8 mouse cellular contexts compared by ENCODE assay signal in the genomic region with DNA sequence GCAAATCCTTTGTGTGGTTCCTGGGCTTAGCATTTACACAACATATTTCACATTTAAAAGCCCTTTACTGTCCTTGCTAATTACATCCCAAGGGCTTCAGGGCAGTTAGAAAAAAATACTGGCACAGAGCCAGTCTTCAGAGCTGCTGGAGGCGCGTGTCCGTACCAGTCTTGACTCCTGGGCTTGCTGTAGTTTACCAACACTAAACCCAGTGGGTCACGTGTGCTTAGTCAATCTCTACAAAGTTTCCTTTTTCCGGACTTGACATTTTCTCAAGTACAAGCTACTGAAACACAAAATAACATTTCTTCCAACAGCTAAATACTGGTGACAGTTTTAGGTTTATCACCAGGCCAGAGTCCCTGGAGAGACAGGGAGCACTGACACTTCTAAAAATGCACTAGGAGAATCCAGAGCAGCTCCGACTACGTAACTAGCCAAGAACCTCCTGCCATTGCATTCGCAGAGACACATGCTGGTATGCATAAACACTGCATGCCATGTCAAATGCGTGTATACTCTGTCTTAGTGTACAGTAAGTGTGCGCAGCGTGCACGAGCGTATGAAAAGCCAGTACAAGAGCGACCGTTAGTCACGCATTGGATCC. TPM values are rescaled to one million over a fixed set of nuclear protein-coding genes. Genes with fewer than 3 reads are reported as not detected.
DNase-seq lines count a peak whose midpoint lies in the region; ATAC-seq lines count a peak whose summit lies in the region.

No protein-coding gene starts in this region.

- no peak overlapping the region for H3K4me2 ChIP-seq in limb, embryonic 11.5 days (ENCODE audit: low read depth, severe bottlenecking)
- peak overlapping the region; percentile 24 for H3K4me2 ChIP-seq in kidney, embryonic 16.5 days (replicated peaks; ENCODE audit: low read depth, low read length)
- H3K4me2 ChIP-seq in neural tube, embryonic 12.5 days (replicated peaks): no peak overlapping the region

- WGBS in limb, embryonic 11.5 days: 79% methylated on average over 16 of the region's 16 CpGs
- 89% methylated on average over 16 of the region's 16 CpGs for WGBS in limb, embryonic 10.5 days
- 56% methylated on average over 16 of the region's 16 CpGs for WGBS in kidney, embryonic 16.5 days
- 61% methylated on average over 16 of the region's 16 CpGs for WGBS in neural tube, embryonic 12.5 days

- ATAC-seq in limb, embryonic 11.5 days (ENCODE audit: insufficient number of reproducible peaks, low FRiP score, low TSS enrichment, low read depth): no peak
- ATAC-seq in kidney, embryonic 16.5 days (ENCODE audit: low FRiP score, low TSS enrichment): peak; percentile 63; the same call in 1 of the 2 replicates
- ATAC-seq in neural tube, embryonic 12.5 days (ENCODE audit: low FRiP score, low read depth): peak; percentile 84

- no peak overlapping the region for H3K4me3 ChIP-seq in limb, embryonic 11.5 days (ENCODE audit: low read depth, low read length)
- H3K4me3 ChIP-seq in limb, embryonic 10.5 days: no peak overlapping the region
- no peak overlapping the region for H3K4me3 ChIP-seq in kidney, embryonic 16.5 days (ENCODE audit: low read length)
- H3K4me3 ChIP-seq in neural tube, embryonic 12.5 days: no peak overlapping the region

- no peaks in the 10 kb centered on the region for H3K9me3 ChIP-seq in limb, embryonic 11.5 days (ENCODE audit: control insufficient read depth, low read length)
- no peaks in the 10 kb centered on the region for H3K9me3 ChIP-seq in limb, embryonic 10.5 days (replicated peaks)
- H3K9me3 ChIP-seq in kidney, embryonic 16.5 days (ENCODE audit: low read length): no peaks in the 10 kb centered on the region
- no peaks in the 10 kb centered on the region for H3K9me3 ChIP-seq in neural tube, embryonic 12.5 days

- H3K27ac ChIP-seq in limb, embryonic 11.5 days (replicated peaks; ENCODE audit: low read depth, low read length): no peak overlapping the region
- H3K27ac ChIP-seq in limb, embryonic 10.5 days: no peak overlapping the region
- peak overlapping the region; percentile 2; the same call in 1 of the 2 replicates for H3K27ac ChIP-seq in kidney, embryonic 16.5 days (ENCODE audit: low read length)
- H3K27ac ChIP-seq in neural tube, embryonic 12.5 days: no peak overlapping the region

- peak; percentile 33 for DNase-seq in limb, embryonic 11.5 days (ENCODE audit: low spot score)
- no peak for DNase-seq in limb, embryonic 10.5 days (ENCODE audit: low spot score)
- DNase-seq in heart, adult 8-10 months (ENCODE audit: low spot score): peak; percentile 60
- DNase-seq in B cell, adult 2 months: no peak
- DNase-seq in layer of hippocampus, adult 8-10 months (ENCODE audit: low spot score in 2 of 2): no peak
- no peak for DNase-seq in urinary bladder, postnatal 25 days (ENCODE audit: low spot score)

- H3K27me3 ChIP-seq in limb, embryonic 11.5 days (ENCODE audit: control insufficient read depth, insufficient read depth, low read length): no peaks in the 10 kb centered on the region
- H3K27me3 ChIP-seq in limb, embryonic 10.5 days (ENCODE audit: low read depth, poor library complexity, severe bottlenecking): no peaks in the 10 kb centered on the region
- no peaks in the 10 kb centered on the region for H3K27me3 ChIP-seq in kidney, embryonic 16.5 days (ENCODE audit: insufficient read depth, low read length)
- H3K27me3 ChIP-seq in neural tube, embryonic 12.5 days (replicated peaks): no peaks in the 10 kb centered on the region

- H3K4me1 ChIP-seq in limb, embryonic 11.5 days (ENCODE audit: control insufficient read depth, insufficient read depth, low read length): no peaks in the 10 kb centered on the region
- peaks cover 16% of the 10 kb centered on the region; the same call in 1 of the 2 replicates for H3K4me1 ChIP-seq in limb, embryonic 10.5 days
- H3K4me1 ChIP-seq in kidney, embryonic 16.5 days (ENCODE audit: insufficient read depth, low read length): peaks cover 13% of the 10 kb centered on the region
- peaks cover 13% of the 10 kb centered on the region for H3K4me1 ChIP-seq in neural tube, embryonic 12.5 days

- H3K9ac ChIP-seq in limb, embryonic 11.5 days (ENCODE audit: low read length): no peak overlapping the region
- no peak overlapping the region for H3K9ac ChIP-seq in kidney, embryonic 16.5 days (replicated peaks; ENCODE audit: low read length)
- no peak overlapping the region for H3K9ac ChIP-seq in neural tube, embryonic 12.5 days

- H3K36me3 ChIP-seq in limb, embryonic 11.5 days (ENCODE audit: control insufficient read depth, insufficient read depth, low read length): no peaks in the 10 kb centered on the region
- no peaks in the 10 kb centered on the region for H3K36me3 ChIP-seq in limb, embryonic 10.5 days
- H3K36me3 ChIP-seq in kidney, embryonic 16.5 days (ENCODE audit: insufficient read depth, low read length): no peaks in the 10 kb centered on the region
- no peaks in the 10 kb centered on the region for H3K36me3 ChIP-seq in neural tube, embryonic 12.5 days

RNA-seq across cellular contexts. Expression of a gene that starts 8.4 kb away (rescaled TPM):
- polyA plus RNA-seq in limb, embryonic 11.5 days (2014; fragmentation: Nextera tagmentation; extraction: Ambion mirVana): 44.1 and 47.7 TPM in 2 replicates
- polyA plus RNA-seq in limb, embryonic 10.5 days (2016; fragmentation: Nextera tagmentation; extraction: Ambion mirVana): 44.0 and 55.8 TPM in 2 replicates
- total RNA-seq in heart, adult 8-10 months (2022): 10 to 100 TPM in 3 of 4 experiments, 1 to 10 TPM in 1; 10.0 to 15.6 (median 11.0) TPM
- 36.9 and 40.0 TPM in 2 replicates for polyA plus RNA-seq in kidney, embryonic 16.5 days (2015; fragmentation: Nextera tagmentation; extraction: Ambion mirVana)
- polyA plus RNA-seq in neural tube, embryonic 12.5 days (2016; fragmentation: Nextera tagmentation; extraction: Ambion mirVana): 55.5 and 64.5 TPM in 2 replicates
- total RNA-seq in layer of hippocampus, adult 8-10 months (2022): 10 to 100 TPM; 27.6 to 44.9 (median 35.3) TPM

Comparison
In these comparisons a context has a peak if more than half of its experiments do, and no peak if none do; other contexts are left out.
1. DNase-seq: peak in limb, embryonic 11.5 days (single experiment) and heart, adult 8-10 months (single experiment); none in limb, embryonic 10.5 days (single experiment), B cell, adult 2 months (0 of 2), layer of hippocampus, adult 8-10 months (0 of 2) and urinary bladder, postnatal 25 days (single experiment).